Mouse (Mus musculus) embryonic facial prominence, embryonic 15.5 days (tissue): ENCODE results near the gene Gm37240. TPM values are rescaled to one million over a fixed set of nuclear protein-coding genes. Genes with fewer than 3 reads are reported as not detected.

Experiments
- ATAC-seq: fragments of 200-750 bp; cut with Nextera tagmentation; 2 replicates; pipeline ENCODE4 v1.8.0; 2017; ENCODE audit warnings: low read depth, moderate TSS enrichment; ENCODE audit not compliant: insufficient number of reproducible peaks, low FRiP score, low TSS enrichment
- H3K27ac ChIP-seq: fragments of 300-500 bp; sonication (generic); replicated peaks from 2 replicates; pipeline ENCODE4 v1.5.1; 2015; ENCODE audit warnings: mild to moderate bottlenecking, inconsistent platforms
- H3K27me3 ChIP-seq: fragments of 300-500 bp; sonication (generic); 2 replicates; pipeline ENCODE4 v1.6.1; 2015; ENCODE audit warnings: inconsistent platforms
- H3K36me3 ChIP-seq: fragments of 300-500 bp; sonication (generic); 2 replicates; pipeline ENCODE4 v1.6.1; 2015; ENCODE audit warnings: mild to moderate bottlenecking, inconsistent platforms
- H3K4me1 ChIP-seq: fragments of 300-500 bp; sonication (generic); 2 replicates; pipeline ENCODE4 v1.6.1; 2015; ENCODE audit warnings: inconsistent platforms
- H3K4me2 ChIP-seq: fragments of 300-500 bp; sonication (generic); replicated peaks from 2 replicates; pipeline ENCODE4 v1.6.1; 2015; ENCODE audit warnings: mild to moderate bottlenecking, inconsistent platforms
- H3K4me3 ChIP-seq: fragments of 300-500 bp; sonication (generic); replicated peaks from 2 replicates; pipeline ENCODE4 v1.5.1; 2015; ENCODE audit warnings: mild to moderate bottlenecking, inconsistent platforms
- H3K9ac ChIP-seq: fragments of 300-500 bp; sonication (generic); 2 replicates; pipeline ENCODE4 v1.6.1; 2015; ENCODE audit warnings: inconsistent platforms
- H3K9me3 ChIP-seq: fragments of 300-500 bp; sonication (generic); replicated peaks from 2 replicates; pipeline ENCODE4 v1.6.1; 2016; ENCODE audit warnings: inconsistent platforms
- WGBS: fragments of 180-500 bp; shearing (Covaris S2); methylation state at CpG from one replicate; pipeline ENCODE4 v1.1.7; 2015; 5-methylcytosine and 5-hydroxymethylcytosine counted together
- polyA plus RNA-seq: library from polyadenylated mRNA; unstranded; fragments of >200 nt; fragmentation: Nextera tagmentation; extraction: Ambion mirVana; gene quantifications from 2 replicates; pipeline ENCODE4 v1.2.1, GENCODE M21; 2015

The Gm37240 gene
- polyA plus RNA-seq, 1 experiment from 2014 or later = 12.8 TPM

DNA sequence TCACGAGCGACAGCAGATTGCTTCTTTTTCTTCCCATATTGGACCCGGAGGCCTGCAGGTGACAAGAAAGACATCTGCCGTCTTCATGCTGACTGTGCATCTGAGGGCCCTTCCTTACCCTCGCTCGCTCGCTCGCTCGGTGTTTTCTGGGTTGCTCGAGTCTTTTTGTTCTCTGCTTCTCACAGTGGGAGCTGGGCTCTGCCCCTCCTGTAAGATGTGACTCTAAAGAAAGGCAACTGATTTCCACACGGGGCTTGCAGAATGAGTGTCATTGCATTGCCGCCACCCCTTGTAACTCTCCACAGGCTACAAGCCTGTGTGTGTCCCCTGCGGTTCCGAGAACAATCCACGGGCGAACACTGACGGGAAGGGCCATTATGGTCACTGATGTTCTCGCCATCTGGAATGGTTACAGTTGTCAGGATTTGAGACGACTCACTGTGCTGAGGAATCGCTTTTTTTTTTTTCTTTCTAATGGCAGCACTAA is 1155.3 kb downstream of the Gm37240 start:
- Histone ChIP-seq H3K27ac (0 out of 2 replicates have a peak overlapping the region, but pooled peaks have one; percentile 7), H3K9me3 (no peaks in the 10 kb centered on the region), H3K4me1 (peaks cover 21% of the 10 kb centered on the region), H3K9ac (no peak overlapping the region), H3K4me2 (peak overlapping the region; percentile 50), H3K36me3 (no peaks in the 10 kb centered on the region), H3K27me3 (no peaks in the 10 kb centered on the region), H3K4me3 (peak overlapping the region; percentile 29)
- ATAC-seq = no peak
- WGBS = 5% methylated on average over 20 of the region's 20 CpGs

DNA sequence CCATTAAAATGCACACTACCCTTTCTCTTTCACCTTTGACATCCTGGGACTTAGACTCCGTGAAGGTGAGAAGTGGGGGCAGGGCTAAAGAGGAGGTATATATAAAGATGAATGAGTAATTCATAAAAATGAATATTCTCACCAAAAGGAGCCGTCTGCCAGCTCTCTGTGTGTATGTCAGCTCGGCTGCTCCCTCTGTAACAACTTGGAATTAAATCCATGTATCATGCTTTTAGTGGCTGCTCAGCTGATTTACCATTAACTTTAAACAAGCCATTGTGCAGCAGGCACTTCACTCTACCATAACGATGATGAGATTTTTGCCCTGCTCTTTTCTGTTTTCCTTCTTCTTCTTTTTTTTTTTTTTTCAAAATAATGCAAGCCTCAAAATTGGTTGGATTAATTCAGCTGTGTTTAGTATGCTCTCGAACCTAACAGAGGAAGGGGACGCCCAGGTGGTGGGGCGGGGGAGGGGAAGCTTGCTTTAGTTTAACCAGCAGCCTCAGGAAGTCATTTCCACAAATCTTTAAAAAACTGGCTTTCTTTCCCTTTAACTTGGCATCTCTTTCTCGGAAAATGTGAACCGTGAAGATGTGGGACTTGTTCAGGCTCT is 1155.8 kb downstream of the Gm37240 start:
- Histone ChIP-seq H3K4me2 (peak overlapping the region; percentile 50), H3K36me3 (no peaks in the 10 kb centered on the region), H3K9me3 (no peaks in the 10 kb centered on the region), H3K27me3 (no peaks in the 10 kb centered on the region), H3K4me3 (peak overlapping the region; percentile 29), H3K4me1 (peaks cover 21% of the 10 kb centered on the region), H3K9ac (no peak overlapping the region), H3K27ac (no peak overlapping the region)
- WGBS = 9% methylated on average over 9 of the region's 9 CpGs
- ATAC-seq = no peak

DNA sequence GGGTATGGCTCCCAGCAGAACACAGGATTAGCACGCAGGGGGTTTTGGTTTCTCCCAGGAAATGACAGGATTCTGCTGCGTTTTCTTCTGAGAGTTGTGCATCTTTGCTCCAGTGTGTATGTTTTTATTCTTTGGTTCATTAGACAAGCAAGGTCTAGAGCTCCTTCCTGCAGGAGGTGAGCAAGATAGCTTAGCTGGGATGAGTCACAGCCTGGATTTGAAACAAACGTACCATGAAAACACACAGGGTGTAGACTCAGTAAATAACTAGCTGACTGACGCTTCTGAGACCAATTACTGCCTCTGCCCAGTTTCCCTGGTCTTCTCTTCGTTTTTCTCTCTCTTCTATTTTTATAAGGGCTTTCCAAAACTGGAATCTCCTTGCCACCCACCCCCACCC is 1156.3 kb downstream of the Gm37240 start:
- Histone ChIP-seq H3K27me3 (no peaks in the 10 kb centered on the region), H3K27ac (no peak overlapping the region), H3K9me3 (no peaks in the 10 kb centered on the region), H3K4me1 (peaks cover 21% of the 10 kb centered on the region), H3K4me2 (no peak overlapping the region), H3K4me3 (no peak overlapping the region), H3K9ac (no peak overlapping the region), H3K36me3 (no peaks in the 10 kb centered on the region)
- ATAC-seq = no peak
- 39% methylated on average over 5 of the region's 5 CpGs for WGBS

DNA sequence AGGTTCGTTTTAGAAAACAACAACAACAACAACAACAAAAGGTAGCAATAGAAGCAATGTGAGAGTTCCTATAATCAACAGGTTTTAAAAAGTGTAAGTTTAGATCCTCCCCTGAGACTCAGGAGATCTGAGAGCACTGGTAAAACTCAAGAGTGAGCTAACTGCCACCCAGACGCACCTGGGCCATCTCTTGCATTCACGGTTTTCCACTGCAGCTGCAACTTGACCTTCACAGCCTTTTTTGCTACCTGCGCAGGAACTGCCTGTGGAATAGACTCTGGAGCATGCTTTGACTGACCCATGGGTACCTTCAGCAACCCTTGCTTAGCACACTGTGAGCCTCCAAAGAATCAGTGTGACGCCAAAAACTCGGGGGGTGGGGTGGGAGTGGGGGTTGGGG is 1157.5 kb downstream of the Gm37240 start:
- Histone ChIP-seq H3K4me1 (peaks cover 21% of the 10 kb centered on the region), H3K27ac (no peak overlapping the region), H3K36me3 (no peaks in the 10 kb centered on the region), H3K4me3 (no peak overlapping the region), H3K27me3 (no peaks in the 10 kb centered on the region), H3K9ac (no peak overlapping the region), H3K9me3 (no peaks in the 10 kb centered on the region), H3K4me2 (no peak overlapping the region)
- no peak for ATAC-seq
- WGBS = 84% methylated on average over 6 of the region's 6 CpGs

DNA sequence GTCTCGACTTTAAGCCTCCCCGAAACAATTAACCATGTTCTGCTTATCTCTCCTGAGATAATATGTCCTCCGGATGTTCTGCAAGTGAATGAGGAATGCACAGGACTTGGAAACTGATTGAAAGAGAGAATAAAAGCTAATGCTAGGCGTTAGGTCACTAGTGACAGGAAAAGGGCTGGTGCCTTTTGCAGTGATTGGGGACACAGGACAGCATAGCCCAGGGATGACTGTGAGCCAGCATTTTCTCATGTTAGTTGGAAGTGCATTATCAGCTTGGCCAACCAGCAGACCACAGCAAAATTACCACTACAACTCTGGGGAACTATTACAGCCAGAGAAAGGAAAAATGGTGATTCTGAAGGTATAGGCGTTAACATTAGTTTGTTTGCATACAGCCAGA is 1163.3 kb downstream of the Gm37240 start:
- 64% methylated on average over 5 of the region's 5 CpGs for WGBS
- Histone ChIP-seq H3K36me3 (no peaks in the 10 kb centered on the region), H3K27me3 (no peaks in the 10 kb centered on the region), H3K9ac (no peak overlapping the region), H3K4me2 (no peak overlapping the region), H3K27ac (no peak overlapping the region), H3K9me3 (no peaks in the 10 kb centered on the region), H3K4me3 (no peak overlapping the region), H3K4me1 (no peaks in the 10 kb centered on the region)
- ATAC-seq = no peak

DNA sequence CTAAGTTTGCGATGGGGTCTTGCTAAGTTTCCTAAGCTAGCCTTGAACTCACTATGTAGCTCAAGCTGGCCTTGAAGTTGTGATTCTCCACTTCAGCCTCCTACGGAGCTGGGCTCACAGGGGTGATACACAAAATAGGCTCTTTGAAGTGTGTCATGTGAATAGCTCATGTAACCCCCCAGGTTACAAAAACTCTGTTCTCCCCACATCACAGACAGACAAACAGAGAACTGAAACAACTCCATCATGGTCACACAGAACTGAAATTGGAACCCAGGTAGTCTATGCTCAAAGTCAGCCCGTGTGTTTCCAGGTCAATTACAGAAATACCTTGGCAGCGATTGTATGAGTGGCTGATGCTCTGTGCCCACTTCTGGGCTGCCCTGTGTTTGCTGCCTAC is 1164.6 kb downstream of the Gm37240 start:
- H3K27me3 ChIP-seq = no peaks in the 10 kb centered on the region
- no peak overlapping the region for H3K9ac ChIP-seq
- no peak overlapping the region for H3K27ac ChIP-seq
- WGBS = 85% methylated on average over 4 of the region's 4 CpGs
- ATAC-seq = no peak
- no peaks in the 10 kb centered on the region for H3K4me1 ChIP-seq
- H3K4me2 ChIP-seq = no peak overlapping the region
- H3K36me3 ChIP-seq = no peaks in the 10 kb centered on the region
- H3K4me3 ChIP-seq = no peak overlapping the region
- H3K9me3 ChIP-seq = no peaks in the 10 kb centered on the region

DNA sequence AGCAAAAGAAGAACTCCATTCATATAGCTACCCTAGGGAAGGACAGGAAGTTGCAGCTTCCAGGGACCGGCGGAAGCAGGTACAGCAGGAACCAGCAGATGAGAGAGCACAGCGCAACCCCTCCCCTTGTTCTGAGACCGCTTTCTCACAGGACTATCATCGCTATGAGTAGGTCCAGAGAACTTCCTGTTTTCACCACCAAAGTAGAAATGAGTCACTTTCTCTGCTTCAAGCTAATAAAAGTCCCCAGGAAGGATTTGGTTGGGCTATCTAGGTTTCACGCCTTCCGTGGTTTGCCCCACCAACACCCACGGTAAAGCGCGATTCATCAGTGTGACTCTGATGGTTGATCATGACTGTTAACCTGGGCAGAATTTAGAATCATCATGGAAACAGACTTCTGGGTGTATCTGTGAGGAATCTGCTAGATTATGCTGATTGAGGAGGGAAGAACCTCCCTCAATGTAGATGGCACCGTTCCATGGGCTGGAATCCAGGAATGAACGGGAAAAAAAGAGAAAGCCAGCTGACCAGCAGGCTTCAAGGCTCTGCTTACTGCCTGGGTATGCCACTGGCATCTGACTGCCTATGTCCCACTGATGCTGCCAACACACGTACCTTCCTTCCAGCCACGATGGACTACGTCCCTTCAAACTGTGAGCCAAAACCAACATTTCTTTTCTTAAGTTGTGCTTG is 1172.1 kb downstream of the Gm37240 start:
- no peak for ATAC-seq
- Histone ChIP-seq H3K9me3 (no peaks in the 10 kb centered on the region), H3K9ac (no peak overlapping the region), H3K4me2 (no peak overlapping the region), H3K36me3 (no peaks in the 10 kb centered on the region), H3K4me1 (no peaks in the 10 kb centered on the region), H3K27ac (no peak overlapping the region), H3K27me3 (no peaks in the 10 kb centered on the region), H3K4me3 (no peak overlapping the region)
- 91% methylated on average over 15 of the region's 15 CpGs for WGBS

DNA sequence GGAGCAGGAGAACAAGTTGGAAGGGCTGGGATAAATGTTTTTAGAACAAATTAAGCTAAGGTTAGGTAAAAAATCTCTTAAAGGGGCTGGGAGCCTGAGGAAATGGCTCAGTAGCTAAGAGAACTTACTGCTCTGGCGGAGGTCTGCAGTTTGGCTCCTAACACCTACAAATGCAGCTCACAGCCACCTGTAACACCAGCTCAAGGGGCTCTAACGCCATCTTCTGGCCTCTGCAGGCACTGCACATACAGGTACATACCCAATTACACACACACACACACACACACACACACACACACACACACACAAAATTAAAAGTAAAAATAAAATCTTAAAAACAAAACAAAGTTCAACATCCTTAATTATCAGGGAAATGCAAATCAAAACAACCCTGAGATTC is 1174.4 kb downstream of the Gm37240 start:
- H3K9me3 ChIP-seq = no peaks in the 10 kb centered on the region
- ATAC-seq = no peak
- H3K4me2 ChIP-seq = no peak overlapping the region
- no peaks in the 10 kb centered on the region for H3K36me3 ChIP-seq
- H3K27ac ChIP-seq = no peak overlapping the region
- H3K9ac ChIP-seq = no peak overlapping the region
- no peaks in the 10 kb centered on the region for H3K27me3 ChIP-seq
- no peak overlapping the region for H3K4me3 ChIP-seq
- WGBS = 55% methylated on average over 2 of the region's 2 CpGs
- H3K4me1 ChIP-seq = no peaks in the 10 kb centered on the region

DNA sequence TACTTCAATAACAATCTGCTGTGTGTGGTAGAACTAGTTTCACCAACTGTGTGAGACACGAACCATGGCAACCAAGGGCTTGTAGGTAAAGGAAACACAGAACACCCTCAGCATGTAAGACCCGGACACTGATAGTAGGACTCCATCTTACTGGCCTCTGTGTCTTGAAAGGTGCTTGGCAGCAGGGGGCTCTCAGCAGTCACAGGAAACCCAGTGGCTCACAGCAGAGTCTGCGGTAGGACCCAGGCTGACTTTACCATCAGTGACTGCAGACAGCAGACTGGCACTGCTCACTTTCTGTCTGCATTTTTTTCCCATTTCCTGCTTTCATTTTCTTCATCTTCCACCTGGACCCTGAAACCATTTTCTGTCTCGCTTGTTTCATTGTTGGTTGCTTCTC is 1176.6 kb downstream of the Gm37240 start:
- Histone ChIP-seq H3K4me1 (no peaks in the 10 kb centered on the region), H3K9me3 (no peaks in the 10 kb centered on the region), H3K27ac (no peak overlapping the region), H3K36me3 (no peaks in the 10 kb centered on the region), H3K9ac (no peak overlapping the region), H3K27me3 (no peaks in the 10 kb centered on the region), H3K4me3 (no peak overlapping the region), H3K4me2 (no peak overlapping the region)
- 76% methylated on average over 4 of the region's 4 CpGs for WGBS
- no peak for ATAC-seq

DNA sequence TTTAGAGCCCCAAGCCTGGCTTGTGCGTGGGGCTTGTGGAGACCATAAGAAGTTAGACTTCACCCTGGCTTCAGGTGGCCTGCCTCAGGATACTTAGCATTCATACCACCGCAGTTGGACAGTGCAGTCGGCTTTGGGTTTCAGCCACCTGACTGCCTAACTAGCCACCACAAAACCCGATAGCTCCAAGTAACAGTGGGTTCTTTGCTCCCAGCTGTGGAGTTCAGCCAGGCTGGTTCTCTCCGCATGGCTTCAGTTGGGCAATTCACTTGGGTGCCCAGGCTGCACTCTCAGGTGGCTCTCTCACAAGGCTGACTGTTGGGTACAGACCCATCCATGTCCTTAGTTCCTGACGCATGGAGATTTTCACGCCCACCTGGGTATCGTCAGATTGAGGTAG is 1177.4 kb downstream of the Gm37240 start:
- Histone ChIP-seq H3K27ac (no peak overlapping the region), H3K4me3 (no peak overlapping the region), H3K4me1 (no peaks in the 10 kb centered on the region), H3K4me2 (no peak overlapping the region), H3K36me3 (no peaks in the 10 kb centered on the region), H3K9me3 (no peaks in the 10 kb centered on the region), H3K9ac (no peak overlapping the region), H3K27me3 (no peaks in the 10 kb centered on the region)
- no peak for ATAC-seq
- WGBS = 87% methylated on average over 8 of the region's 8 CpGs

DNA sequence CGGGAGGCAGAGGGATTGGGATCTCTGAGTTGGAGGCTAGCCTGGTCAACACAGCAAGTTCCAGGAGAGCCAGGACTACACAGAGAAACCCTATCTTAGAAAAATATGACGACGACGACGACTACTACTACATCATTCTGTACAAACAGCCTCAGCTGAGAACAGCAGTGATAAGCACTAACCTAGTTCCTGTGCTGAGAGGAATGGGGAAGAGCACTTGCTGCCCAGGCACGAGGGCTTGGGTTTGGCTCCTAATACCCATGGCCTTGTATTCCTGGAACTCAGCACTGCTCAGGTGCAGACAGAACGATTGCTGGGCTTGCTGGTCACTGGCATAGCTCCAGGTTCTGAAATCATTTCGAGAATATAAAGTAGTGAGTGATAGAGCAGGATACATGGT is 1178.2 kb downstream of the Gm37240 start:
- H3K4me2 ChIP-seq = no peak overlapping the region
- no peak overlapping the region for H3K27ac ChIP-seq
- no peaks in the 10 kb centered on the region for H3K27me3 ChIP-seq
- H3K9ac ChIP-seq = no peak overlapping the region
- no peaks in the 10 kb centered on the region for H3K9me3 ChIP-seq
- WGBS = 83% methylated on average over 8 of the region's 8 CpGs
- no peak overlapping the region for H3K4me3 ChIP-seq
- H3K36me3 ChIP-seq = no peaks in the 10 kb centered on the region
- H3K4me1 ChIP-seq = no peaks in the 10 kb centered on the region
- no peak for ATAC-seq

DNA sequence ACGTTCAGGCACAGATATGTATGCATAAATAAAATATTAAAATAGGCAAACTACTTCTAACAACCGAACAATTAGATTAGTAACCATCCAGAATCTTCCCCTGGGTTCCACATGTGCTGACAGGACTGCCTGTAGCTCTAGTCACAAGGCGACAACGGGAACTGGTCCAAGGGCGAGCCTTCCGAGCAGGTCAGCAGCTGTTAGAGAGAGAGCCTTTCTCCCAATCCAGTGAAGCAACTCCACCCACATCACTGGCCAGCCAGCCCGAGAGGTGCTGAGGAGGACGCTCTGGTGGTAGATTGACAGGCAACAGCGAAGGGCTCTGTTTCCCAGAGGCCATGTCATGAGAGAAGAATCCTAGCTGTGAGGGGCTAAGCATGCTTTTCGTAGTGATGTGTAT is 1178.8 kb downstream of the Gm37240 start:
- Histone ChIP-seq H3K4me2 (no peak overlapping the region), H3K4me3 (no peak overlapping the region), H3K4me1 (no peaks in the 10 kb centered on the region), H3K36me3 (no peaks in the 10 kb centered on the region), H3K9me3 (no peaks in the 10 kb centered on the region), H3K27me3 (no peaks in the 10 kb centered on the region), H3K9ac (no peak overlapping the region), H3K27ac (no peak overlapping the region)
- no peak for ATAC-seq
- 70% methylated on average over 10 of the region's 10 CpGs for WGBS
